Mouse (Mus musculus) myocyte (in vitro differentiated cells): Measurements from ENCODE around the gene Lrrc4.

Experiments used
- CEBPB ChIP-seq: IDR thresholded peaks from 2 replicates; pipeline ENCODE4 v1.6.1; 2011; ENCODE audit warnings: mild to moderate bottlenecking, moderate library complexity; ENCODE audit not compliant: poor library complexity, insufficient read depth, severe bottlenecking
- MAX ChIP-seq: IDR thresholded peaks from one replicate; pipeline ENCODE4 v1.6.1; 2011; ENCODE audit warnings: low read depth, mild to moderate bottlenecking, control low read depth
- MYOD1 ChIP-seq, 3 experiments: IDR thresholded peaks; one replicate each; pipeline ENCODE4 v1.6.1; 2011; ENCODE audit warnings: control low read depth in 2 of 3, low read depth in 2 of 3, mild to moderate bottlenecking in 2 of 3, moderate library complexity in 1 of 3; ENCODE audit not compliant: insufficient read length in 2 of 3, control insufficient read depth in 1 of 3
- MYOG ChIP-seq, 3 experiments: IDR thresholded peaks; one replicate each; pipeline ENCODE4 v1.6.1; 2011; ENCODE audit warnings: control low read depth in 2 of 3, low read depth in 2 of 3, mild to moderate bottlenecking in 2 of 3; ENCODE audit not compliant: insufficient read length in 2 of 3, control insufficient read depth in 1 of 3, insufficient read depth in 1 of 3
- POLR2A ChIP-seq: IDR thresholded peaks from one replicate; pipeline ENCODE4 v1.6.1; 2011; ENCODE audit warnings: low read depth, mild to moderate bottlenecking, control low read depth, moderate library complexity; ENCODE audit not compliant: insufficient read length
- POLR2AphosphoS2 ChIP-seq: IDR thresholded peaks from one replicate; pipeline ENCODE4 v1.6.1; 2011; ENCODE audit warnings: low read depth, control low read depth; ENCODE audit not compliant: insufficient read length
- TCF12 ChIP-seq: IDR thresholded peaks from one replicate; pipeline ENCODE4 v1.6.1; 2011; ENCODE audit warnings: mild to moderate bottlenecking, control low read depth; ENCODE audit not compliant: poor library complexity, insufficient read depth, severe bottlenecking
- TCF3 ChIP-seq: IDR thresholded peaks from one replicate; pipeline ENCODE4 v1.6.1; 2011; ENCODE audit warnings: low read depth, control low read depth; ENCODE audit not compliant: insufficient read length
- USF1 ChIP-seq: IDR thresholded peaks from one replicate; pipeline ENCODE4 v1.6.1; 2011; ENCODE audit warnings: low read depth, mild to moderate bottlenecking, control low read depth, moderate library complexity

DNA sequence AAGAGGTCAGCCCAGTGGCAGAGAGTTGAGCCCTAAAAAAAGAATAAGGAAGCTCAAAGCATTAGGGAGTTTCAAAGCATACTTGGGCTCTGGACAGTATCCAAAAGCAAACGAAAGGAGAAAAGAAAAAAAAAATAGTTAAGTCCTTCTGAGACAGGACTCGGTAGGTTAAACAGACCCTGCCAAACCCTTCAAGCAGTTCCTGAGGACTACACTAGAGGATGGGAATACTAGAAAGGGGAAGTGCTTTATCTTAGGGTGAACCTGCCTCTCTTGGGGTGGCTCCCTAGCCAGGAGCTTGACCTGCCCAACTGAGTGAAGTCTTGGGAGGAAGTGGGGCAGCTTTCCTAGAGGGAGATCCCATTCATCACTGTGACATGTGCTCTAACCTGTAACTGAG lies 108.5 kb downstream of the Lrrc4 start:
- TF ChIP-seq TCF12 (no peak), USF1 (no peak), MAX (no peak), POLR2A (no peak), POLR2AphosphoS2 (no peak), MYOG (IDR thresholded peaks at IDR 0.05; ENCODE audit: control insufficient read depth in 1 of 3, insufficient read depth in 1 of 3, insufficient read length in 2 of 3, low read depth in 2 of 3) (no peak), CEBPB (no peak), MYOD1 (IDR thresholded peaks at IDR 0.05; ENCODE audit: control insufficient read depth in 1 of 3, insufficient read length in 2 of 3, low read depth in 2 of 3) (no peak), TCF3 (no peak)
